Mouse (Mus musculus): ENCODE measurements around the gene Gm867. TPM values are rescaled to one million over a fixed set of nuclear protein-coding genes. Genes with fewer than 3 reads are reported as not detected.

Gene Gm867
- polyA plus RNA-seq, 1 experiment from 2014 or later: 3.6 TPM

- H3K4me1 ChIP-seq: peaks cover 36% of the 10 kb centered on the region
- 0 out of 2 replicates have a peak, but pooled peaks cover 5% of the 10 kb centered on the region for H3K27me3 ChIP-seq (replicated peaks)
- H3K4me2 ChIP-seq: no peak overlapping the region; the same call in 1 of the 2 replicates
- 50% methylated on average over 1 of the region's 1 CpGs for WGBS
- no peak for ATAC-seq (ENCODE audit: insufficient read depth, low FRiP score, low read depth)
- H3K36me3 ChIP-seq: no peaks in the 10 kb centered on the region
- H3K9me3 ChIP-seq: no peaks in the 10 kb centered on the region
- no peak overlapping the region for H3K9ac ChIP-seq
- no peak overlapping the region; the same call in 1 of the 2 replicates for H3K4me3 ChIP-seq (replicated peaks)
- H3K27ac ChIP-seq: no peak overlapping the region
These were observed 5.5 kb downstream of the Gm867 start for GRCm38 (mm10) chr10:75934991-75935390.

- H3K27ac ChIP-seq: peak within 1 kb of the TSS; percentile 40
- H3K9ac ChIP-seq: peak within 1 kb of the TSS; percentile 58
- 0 out of 2 replicates have a peak, but pooled peaks cover 5% of the 10 kb centered on the region for H3K27me3 ChIP-seq (replicated peaks)
- peak within 1 kb of the TSS; percentile 55 for H3K4me3 ChIP-seq (replicated peaks)
- WGBS: 36% methylated on average over 6 of the region's 6 CpGs
- H3K36me3 ChIP-seq: no peaks in the 10 kb centered on the region
- peak within 1 kb of the TSS; percentile 92 for H3K4me2 ChIP-seq
- no peaks in the 10 kb centered on the region for H3K9me3 ChIP-seq
- ATAC-seq (ENCODE audit: insufficient read depth, low FRiP score, low read depth): no peak
- peaks cover 38% of the 10 kb centered on the region for H3K4me1 ChIP-seq
These were observed 7.6 kb downstream of the Gm867 start, which contains the start of gene Chchd10 for GRCm38 (mm10) chr10:75932891-75933290. Chchd10 (plus strand) TSS chr10:75933130.

GRCm38 (mm10) chr10:75932081-75932678 is 8.3 kb downstream of the Gm867 start:
- Histone ChIP-seq H3K9me3 (no peaks in the 10 kb centered on the region), H3K4me3 (replicated peaks) (peak overlapping the region; percentile 55), H3K27ac (peak overlapping the region; percentile 40), H3K4me2 (peak overlapping the region; percentile 92), H3K36me3 (no peaks in the 10 kb centered on the region), H3K4me1 (peaks cover 38% of the 10 kb centered on the region), H3K27me3 (replicated peaks) (0 out of 2 replicates have a peak, but pooled peaks cover 5% of the 10 kb centered on the region), H3K9ac (peak overlapping the region; percentile 58)
- ATAC-seq (ENCODE audit: insufficient read depth, low FRiP score, low read depth): peak; percentile 69
- under 1% methylated on average over 44 of the region's 44 CpGs for WGBS

DNA sequence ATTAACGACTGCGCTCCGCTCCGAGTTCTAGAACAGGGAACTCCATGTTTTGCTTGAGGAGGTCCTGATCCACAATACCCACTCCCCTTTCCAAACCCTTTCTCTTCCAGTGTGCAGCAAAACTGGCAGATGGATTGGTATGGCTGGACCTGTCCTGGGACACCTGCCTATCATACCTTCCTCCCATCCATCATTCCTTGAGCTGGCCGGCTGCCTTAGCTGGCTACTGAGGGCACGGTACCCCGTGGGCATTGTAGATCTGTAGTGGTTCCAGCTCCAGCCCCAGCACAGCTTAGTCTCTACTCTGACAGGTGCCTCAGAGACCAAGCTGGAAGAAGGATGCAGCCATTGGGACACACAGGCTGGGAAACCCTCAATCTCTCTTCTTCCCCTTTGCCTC is 9.2 kb downstream of the Gm867 start:
- peak overlapping the region; percentile 58; the same call in 1 of the 2 replicates for H3K9ac ChIP-seq
- 10% methylated on average over 7 of the region's 7 CpGs for WGBS

DNA sequence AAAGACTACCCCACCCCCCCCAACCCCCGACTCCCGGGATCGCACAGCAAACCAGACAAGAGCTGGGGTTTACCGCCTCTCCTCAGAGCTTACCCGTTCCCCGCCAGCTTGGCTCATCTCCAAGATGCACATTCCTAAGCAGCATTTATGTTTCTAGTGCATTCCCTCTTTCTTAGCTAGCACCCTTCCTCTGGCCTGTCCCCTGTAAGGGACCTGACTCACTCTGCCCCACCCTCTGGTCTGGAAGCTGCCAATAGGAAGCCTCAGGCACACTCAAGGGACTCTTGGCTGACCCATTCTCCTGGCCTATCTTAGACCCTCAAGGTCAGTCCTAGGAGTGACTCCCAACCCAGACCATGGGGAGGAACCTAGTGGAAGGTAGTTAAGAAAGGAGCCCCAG is 10.2 kb downstream of the Gm867 start:
- Histone ChIP-seq H3K4me1 (peaks cover 30% of the 10 kb centered on the region), H3K9me3 (no peaks in the 10 kb centered on the region), H3K4me3 (replicated peaks) (no peak overlapping the region), H3K4me2 (peak overlapping the region; percentile 92; the same call in 1 of the 2 replicates), H3K9ac (no peak overlapping the region), H3K36me3 (peaks cover 12% of the 10 kb centered on the region; the same call in 1 of the 2 replicates), H3K27ac (no peak overlapping the region), H3K27me3 (replicated peaks) (0 out of 2 replicates have a peak, but pooled peaks cover 5% of the 10 kb centered on the region)
- no peak for ATAC-seq (ENCODE audit: insufficient read depth, low FRiP score, low read depth)
- 19% methylated on average over 6 of the region's 6 CpGs for WGBS

More for the DNA sequence above, 9.2 kb downstream of the Gm867 start:
- Histone ChIP-seq H3K36me3 (0 out of 2 replicates have a peak, but pooled peaks cover 8% of the 10 kb centered on the region), H3K4me1 (peaks cover 38% of the 10 kb centered on the region), H3K27ac (no peak overlapping the region), H3K27me3 (replicated peaks) (0 out of 2 replicates have a peak, but pooled peaks cover 5% of the 10 kb centered on the region), H3K9me3 (no peaks in the 10 kb centered on the region), H3K4me2 (peak overlapping the region; percentile 92), H3K4me3 (replicated peaks) (peak overlapping the region; percentile 55)
- no peak for ATAC-seq (ENCODE audit: insufficient read depth, low FRiP score, low read depth)

DNA sequence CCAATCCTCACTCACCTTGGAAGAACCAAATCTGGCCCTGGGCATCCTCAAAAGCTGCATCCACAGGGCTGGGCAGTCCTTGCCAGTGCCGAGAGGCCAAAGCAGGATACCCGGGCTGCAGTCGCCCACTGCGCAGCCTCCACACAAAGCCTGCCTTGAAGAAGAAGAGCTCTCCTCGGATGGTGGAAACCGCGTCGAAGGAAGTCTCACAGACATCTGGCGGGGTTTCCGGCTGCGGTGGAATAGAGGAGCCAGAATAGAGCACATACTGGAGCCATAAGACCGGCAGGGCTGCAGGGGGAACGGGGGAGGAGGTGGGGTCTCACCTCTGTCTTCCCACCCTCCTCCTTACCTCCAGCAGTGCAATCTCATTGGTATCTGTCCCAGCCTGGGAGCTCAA is 14.1 kb downstream of the Gm867 start:
- H3K27ac ChIP-seq: no peak overlapping the region
- no peak overlapping the region for H3K4me2 ChIP-seq
- WGBS: 75% methylated on average over 13 of the region's 13 CpGs
- 0 out of 2 replicates have a peak, but pooled peaks cover 1% of the 10 kb centered on the region for H3K27me3 ChIP-seq (replicated peaks)
- no peak overlapping the region for H3K9ac ChIP-seq
- peaks cover 12% of the 10 kb centered on the region; the same call in 1 of the 2 replicates for H3K36me3 ChIP-seq
- no peak for ATAC-seq (ENCODE audit: insufficient read depth, low FRiP score, low read depth)
- peaks cover 20% of the 10 kb centered on the region for H3K4me1 ChIP-seq
- no peak overlapping the region for H3K4me3 ChIP-seq (replicated peaks)
- H3K9me3 ChIP-seq: no peaks in the 10 kb centered on the region

GRCm38 (mm10) chr10:75924324-75924723 is 16.1 kb downstream of the Gm867 start:
- H3K9ac ChIP-seq: no peak overlapping the region
- WGBS: 58% methylated on average over 2 of the region's 2 CpGs
- no peak overlapping the region for H3K4me2 ChIP-seq
- peaks cover 12% of the 10 kb centered on the region for H3K36me3 ChIP-seq
- H3K4me3 ChIP-seq (replicated peaks): no peak overlapping the region
- H3K4me1 ChIP-seq: peaks cover 11% of the 10 kb centered on the region; the same call in 1 of the 2 replicates
- H3K9me3 ChIP-seq: no peaks in the 10 kb centered on the region
- ATAC-seq (ENCODE audit: insufficient read depth, low FRiP score, low read depth): no peak
- no peak overlapping the region for H3K27ac ChIP-seq
- no peaks in the 10 kb centered on the region for H3K27me3 ChIP-seq (replicated peaks)

GRCm38 (mm10) chr10:75921726-75922560 is 18.5 kb downstream of the Gm867 start:
- no peaks in the 10 kb centered on the region for H3K9me3 ChIP-seq
- 4% methylated on average over 22 of the region's 22 CpGs for WGBS
- peak overlapping the region; percentile 89 for H3K4me3 ChIP-seq (replicated peaks)
- H3K4me2 ChIP-seq: peak overlapping the region; percentile 79
- peak; percentile 11; the same call in 1 of the 2 replicates for ATAC-seq (ENCODE audit: insufficient read depth, low FRiP score, low read depth)
- H3K4me1 ChIP-seq: peaks cover 20% of the 10 kb centered on the region; the same call in 1 of the 2 replicates
- H3K27me3 ChIP-seq (replicated peaks): no peaks in the 10 kb centered on the region
- H3K27ac ChIP-seq: peak overlapping the region; percentile 94
- peaks cover 10% of the 10 kb centered on the region for H3K36me3 ChIP-seq
- H3K9ac ChIP-seq: peak overlapping the region; percentile 76

DNA sequence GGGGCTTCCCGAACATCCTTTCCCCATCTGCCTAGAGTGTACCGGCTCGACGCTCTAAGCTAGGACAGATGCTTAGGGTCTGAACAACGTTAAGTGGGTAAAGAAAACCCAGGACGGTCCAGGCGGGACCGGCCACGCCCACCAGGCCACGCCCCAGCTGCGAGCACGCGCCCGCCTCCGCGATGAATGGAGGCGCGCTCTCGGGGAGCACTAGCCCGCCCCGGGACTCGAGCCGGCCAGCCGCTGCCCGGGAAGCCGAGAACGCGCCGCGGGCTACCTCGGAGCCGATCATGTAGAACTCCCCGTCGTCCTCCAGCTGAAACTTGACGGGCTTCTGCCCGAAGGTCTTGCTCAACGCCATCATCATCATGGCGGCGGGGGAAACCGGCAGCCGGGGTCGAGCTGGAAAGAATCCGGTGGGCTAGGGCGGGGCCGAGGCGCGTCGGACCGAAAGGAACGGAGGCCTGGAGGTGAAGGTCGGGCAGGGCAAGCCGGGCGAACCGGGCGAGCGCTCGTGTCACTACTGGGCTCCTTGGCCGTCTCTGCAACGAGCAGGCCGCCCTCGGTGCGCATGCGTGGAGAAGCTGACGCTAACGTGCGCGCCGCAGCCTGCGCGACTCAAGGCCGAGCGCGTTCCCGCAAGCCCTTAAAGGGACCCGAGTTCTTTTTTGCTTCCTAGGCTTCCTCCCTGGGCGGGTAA is 19.3 kb downstream of the Gm867 start, which contains the start of gene Smarcb1:
Gene Smarcb1 (minus strand): TSS at position 592 of the 700 bp plus-strand sequence.
- no peaks in the 10 kb centered on the region for H3K9me3 ChIP-seq
- WGBS: under 1% methylated on average over 74 of the region's 76 CpGs
- peak within 1 kb of the TSS; percentile 79 for H3K4me2 ChIP-seq
- H3K9ac ChIP-seq: peak within 1 kb of the TSS; percentile 76
- no peaks in the 10 kb centered on the region for H3K27me3 ChIP-seq (replicated peaks)
- ATAC-seq (ENCODE audit: insufficient read depth, low FRiP score, low read depth): peak; percentile 90
- peaks cover 20% of the 10 kb centered on the region; the same call in 1 of the 2 replicates for H3K4me1 ChIP-seq
- peak within 1 kb of the TSS; percentile 94 for H3K27ac ChIP-seq
- H3K36me3 ChIP-seq: peaks cover 10% of the 10 kb centered on the region
- H3K4me3 ChIP-seq (replicated peaks): peak within 1 kb of the TSS; percentile 89

DNA sequence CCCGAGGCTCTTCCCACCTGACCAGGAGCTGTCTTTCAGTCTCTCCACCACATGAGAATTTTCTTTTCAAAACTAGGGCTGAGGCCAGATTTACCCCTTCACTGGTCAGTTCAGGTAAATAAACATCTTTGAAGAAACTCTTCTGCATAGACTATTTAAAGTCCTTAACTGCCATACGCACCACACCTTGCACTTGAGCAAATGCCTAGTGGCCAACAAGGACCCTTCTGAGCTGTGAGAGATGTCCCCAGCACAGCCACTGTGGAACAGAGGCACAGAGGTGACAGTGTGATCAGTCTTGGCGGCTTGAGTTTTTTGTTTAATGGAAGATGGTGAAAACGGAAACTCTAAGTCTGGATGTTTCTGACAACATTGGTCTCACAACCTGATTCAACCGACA is 21.4 kb downstream of the Gm867 start:
- H3K36me3 ChIP-seq: peaks cover 22% of the 10 kb centered on the region; the same call in 1 of the 2 replicates
- WGBS: 79% methylated on average over 5 of the region's 5 CpGs
- H3K9ac ChIP-seq: no peak overlapping the region
- H3K4me3 ChIP-seq (replicated peaks): no peak overlapping the region
- H3K4me2 ChIP-seq: no peak overlapping the region
- H3K9me3 ChIP-seq: no peaks in the 10 kb centered on the region
- ATAC-seq (ENCODE audit: insufficient read depth, low FRiP score, low read depth): no peak
- H3K27ac ChIP-seq: no peak overlapping the region
- peaks cover 20% of the 10 kb centered on the region; the same call in 1 of the 2 replicates for H3K4me1 ChIP-seq
- H3K27me3 ChIP-seq (replicated peaks): no peaks in the 10 kb centered on the region

DNA sequence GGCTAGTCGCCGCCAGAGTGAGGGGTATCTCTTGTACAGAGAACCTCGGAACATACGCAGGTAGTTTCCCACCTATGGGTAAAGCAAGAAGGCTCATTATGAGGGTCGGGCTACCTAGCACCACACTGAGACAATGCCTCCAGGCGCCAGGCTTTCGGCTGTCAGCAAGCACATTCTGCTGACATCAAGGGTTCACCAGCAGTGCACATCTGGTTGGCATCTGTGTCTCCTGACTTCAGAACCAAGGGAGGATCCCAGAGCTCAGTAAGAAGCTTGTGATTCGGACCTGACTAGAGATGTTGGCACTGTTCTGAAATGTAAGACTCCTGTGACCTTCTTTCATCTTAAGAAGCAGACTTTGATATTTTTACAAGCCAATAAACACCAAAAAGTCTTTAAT is 23.6 kb downstream of the Gm867 start:
- Histone ChIP-seq H3K9ac (no peak overlapping the region), H3K27ac (no peak overlapping the region), H3K36me3 (peaks cover 27% of the 10 kb centered on the region; the same call in 1 of the 2 replicates), H3K4me1 (peaks cover 16% of the 10 kb centered on the region; the same call in 1 of the 2 replicates), H3K27me3 (replicated peaks) (no peaks in the 10 kb centered on the region), H3K9me3 (no peaks in the 10 kb centered on the region), H3K4me3 (replicated peaks) (no peak overlapping the region), H3K4me2 (no peak overlapping the region)
- ATAC-seq (ENCODE audit: insufficient read depth, low FRiP score, low read depth): no peak
- WGBS: 83% methylated on average over 8 of the region's 8 CpGs
